Mouse (Mus musculus) kidney, postnatal 25 days (tissue): ENCODE data around the gene Cd207.

Experiments used
- DNase-seq, 2 experiments: peaks; one replicate each; pipeline ENCODE4 v3.0.0; 2021; ENCODE audit warnings: mixed read lengths in 2 of 2

Cd207 gene

DNA sequence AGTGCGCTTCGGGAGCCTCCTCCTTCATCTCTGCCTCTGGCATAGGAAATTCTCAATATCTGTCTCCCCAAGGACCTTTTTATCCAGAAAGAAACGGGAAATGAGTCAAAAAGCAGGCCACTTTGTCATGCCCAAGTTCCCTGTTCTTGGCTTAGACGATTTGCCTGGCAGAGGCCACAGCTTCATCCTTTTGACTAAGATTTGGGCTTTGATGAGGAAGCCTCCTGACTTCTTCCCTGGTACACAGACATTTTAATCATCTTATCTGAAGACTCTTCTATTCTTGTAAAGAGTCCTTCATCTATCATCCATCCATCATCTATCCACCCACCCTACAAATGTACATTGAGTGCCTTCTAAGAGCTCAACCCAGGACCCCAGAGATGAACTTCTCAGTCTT lies at the start of gene Cd207:
Gene Cd207, minus strand, starts transcription at position 101 of the 400 bp plus-strand sequence.
- no peak for DNase-seq

DNA sequence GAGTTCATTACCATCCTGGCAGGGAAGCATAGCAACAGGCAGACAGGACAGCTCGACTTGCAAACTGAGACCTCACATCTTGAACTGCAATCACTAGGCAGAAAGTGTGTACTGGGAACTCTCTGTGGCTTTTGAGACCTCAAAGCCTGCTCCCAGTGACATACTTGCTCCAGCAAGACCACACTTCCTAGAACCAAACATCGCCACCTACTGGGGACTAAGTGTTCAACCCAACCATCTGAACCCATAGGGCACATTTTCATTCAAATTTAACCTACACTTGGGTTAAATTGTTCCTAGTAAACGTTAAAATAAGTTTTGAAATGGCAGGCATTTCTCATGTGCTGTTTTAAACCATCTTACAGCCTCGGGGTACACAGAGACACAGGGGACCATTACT lies 49.5 kb upstream of the Cd207 start:
- no peak for DNase-seq

DNA sequence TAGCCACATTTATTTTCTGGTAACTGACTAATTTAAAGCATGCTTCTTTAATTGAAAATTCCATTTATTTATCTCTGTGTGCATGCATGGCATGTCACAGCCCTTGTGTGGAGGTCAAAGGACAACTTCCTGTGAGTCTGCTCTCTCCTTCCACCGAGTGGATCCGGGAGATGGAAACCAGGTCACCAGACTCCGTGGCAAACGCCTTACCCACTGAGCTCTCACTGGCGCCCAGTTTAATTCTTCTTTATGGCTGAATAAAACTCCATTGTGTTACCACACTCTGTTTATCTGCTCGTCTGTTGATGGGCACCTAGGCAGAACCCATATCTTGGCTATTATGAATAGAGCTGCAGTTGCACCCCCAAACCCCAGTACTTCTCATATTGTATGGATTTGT lies 44.9 kb upstream of the Cd207 start:
- DNase-seq = no peak

DNA sequence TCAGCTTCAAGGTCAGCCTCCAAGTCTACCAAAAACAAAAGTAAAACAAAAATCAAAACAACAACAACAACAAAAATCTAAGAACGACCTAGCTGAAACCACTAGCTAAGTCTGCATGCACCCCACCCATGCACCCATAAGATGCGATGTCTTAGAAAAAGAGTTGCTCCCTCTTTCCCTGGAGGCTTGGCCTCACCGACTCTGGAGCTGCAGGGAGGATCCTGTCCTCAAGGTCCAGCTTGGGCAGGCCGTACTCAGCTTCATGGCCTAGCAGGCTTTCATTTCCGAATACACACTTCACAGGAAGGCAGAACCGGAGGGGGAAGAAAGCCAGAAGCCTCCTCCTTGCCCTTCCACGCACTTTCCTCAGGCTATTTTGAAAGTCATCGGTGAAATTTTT lies 39.4 kb upstream of the Cd207 start:
- DNase-seq = no peak

DNA sequence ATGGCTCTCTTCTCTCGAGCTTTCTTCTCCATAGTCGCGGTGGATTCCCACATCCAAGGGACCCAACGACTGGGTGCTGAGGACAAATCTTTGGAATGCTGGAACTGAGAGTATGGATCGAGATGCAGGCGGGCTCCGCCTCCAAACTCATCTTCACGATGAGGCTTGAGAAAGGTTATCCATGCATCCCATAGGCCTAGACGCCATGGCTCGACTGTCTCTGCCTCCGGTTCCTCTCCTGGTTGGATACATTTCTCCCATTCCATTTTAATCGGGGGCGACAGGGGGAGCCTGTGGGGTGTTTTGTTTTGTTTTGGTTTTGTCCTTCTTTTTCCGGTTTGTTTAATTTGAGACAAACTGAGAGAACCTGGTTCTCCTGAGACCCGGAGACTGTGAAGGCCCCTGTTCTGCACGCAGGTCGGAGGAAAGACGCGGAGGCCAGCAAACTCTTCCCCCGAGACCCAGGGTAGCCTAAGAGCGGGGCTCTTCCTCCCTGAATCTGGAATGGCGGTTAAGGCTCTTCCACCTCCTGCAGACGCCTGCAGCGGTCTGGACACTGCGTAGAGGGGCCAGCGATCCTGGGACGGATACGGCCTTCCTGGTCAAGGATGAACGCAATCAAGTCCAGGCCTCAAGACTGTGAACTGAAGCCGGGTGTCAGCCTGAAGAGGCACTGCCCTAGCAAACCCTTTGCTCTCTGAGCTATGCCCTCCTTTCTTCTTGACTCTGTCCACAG lies 38.0 kb upstream of the Cd207 start:
- DNase-seq = no peak

DNA sequence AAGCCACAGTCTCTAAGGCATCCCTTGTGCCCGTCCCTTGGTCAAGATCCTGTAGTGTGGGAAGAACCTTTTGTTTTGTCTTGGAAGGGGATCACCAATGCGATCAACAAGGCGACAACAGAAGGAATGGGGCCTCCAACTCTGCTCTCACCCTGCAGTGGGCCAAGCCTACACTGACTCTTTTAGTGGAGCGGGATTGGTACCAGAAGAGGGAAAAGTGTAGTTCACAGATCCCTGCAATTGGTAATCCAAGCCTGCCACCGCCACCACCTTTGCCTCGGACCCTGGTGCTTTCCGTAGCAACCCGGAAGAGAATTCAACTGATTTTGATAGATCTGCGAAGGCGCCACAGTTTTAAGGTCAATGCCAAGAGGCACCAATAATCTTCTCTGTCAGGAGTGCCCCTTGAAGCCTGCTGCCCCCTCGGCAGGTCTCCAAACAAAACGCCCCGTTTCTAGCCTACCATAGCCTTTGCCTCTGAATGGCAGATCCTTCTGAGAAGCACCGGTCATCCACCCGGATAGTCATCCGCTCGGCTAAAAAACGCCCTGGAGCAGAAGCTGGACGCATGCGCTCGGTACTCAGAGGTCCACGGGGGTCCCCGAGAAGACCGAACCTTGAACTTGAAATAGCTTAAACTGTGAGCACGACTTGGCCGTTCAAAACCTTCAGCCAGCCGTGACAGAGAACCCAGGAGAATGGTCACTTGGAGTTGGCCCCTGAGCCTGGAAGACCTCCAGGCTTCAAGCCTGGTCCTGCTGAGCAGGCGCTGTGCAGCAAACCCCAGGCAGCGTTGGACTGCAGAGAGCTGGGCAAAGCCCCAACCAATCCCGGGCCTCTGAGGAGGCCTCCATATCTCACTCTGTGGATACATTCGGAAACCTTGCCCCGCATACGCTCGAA lies 36.8 kb upstream of the Cd207 start:
- DNase-seq = no peak

DNA sequence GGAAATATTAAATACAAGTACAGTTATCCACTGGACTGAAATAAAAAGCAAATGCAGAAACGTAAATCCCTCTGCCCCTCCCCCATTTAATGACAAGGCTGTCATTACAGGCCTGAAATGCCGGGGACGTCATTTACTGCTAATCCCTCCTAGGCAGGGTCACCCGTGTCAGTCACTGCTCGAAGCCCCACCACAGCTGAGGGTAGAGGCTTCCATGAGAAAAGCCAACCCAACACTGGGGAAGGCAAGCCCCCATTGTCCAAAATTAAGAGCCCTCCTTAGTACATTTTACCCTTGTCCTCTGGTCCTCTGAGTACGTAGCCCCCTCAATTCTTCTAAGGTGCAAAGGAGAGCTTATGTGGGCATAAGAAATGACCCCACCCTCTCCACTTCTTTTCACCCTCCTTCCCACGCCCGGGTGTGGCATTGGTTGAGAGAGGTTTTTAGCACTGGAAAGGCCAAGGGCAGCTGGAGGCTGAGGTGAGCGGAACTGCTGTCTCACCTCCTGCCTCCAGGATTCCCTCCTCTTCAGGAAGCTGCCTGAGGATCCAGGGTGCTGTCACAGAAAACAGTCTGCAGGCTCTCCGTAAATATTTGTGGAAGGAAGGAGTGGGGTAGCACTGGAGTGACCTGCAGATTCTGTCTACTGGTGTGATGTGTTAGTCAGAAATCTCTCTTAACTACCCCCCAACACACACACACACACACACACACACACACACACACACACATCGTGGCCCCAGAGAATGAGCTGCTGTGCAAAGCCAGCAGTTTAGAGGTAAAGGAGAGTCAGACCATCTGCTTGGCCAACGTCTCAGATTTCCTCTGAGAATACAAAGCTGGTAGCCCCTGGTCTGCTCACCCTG lies 35.8 kb upstream of the Cd207 start:
- DNase-seq = no peak

DNA sequence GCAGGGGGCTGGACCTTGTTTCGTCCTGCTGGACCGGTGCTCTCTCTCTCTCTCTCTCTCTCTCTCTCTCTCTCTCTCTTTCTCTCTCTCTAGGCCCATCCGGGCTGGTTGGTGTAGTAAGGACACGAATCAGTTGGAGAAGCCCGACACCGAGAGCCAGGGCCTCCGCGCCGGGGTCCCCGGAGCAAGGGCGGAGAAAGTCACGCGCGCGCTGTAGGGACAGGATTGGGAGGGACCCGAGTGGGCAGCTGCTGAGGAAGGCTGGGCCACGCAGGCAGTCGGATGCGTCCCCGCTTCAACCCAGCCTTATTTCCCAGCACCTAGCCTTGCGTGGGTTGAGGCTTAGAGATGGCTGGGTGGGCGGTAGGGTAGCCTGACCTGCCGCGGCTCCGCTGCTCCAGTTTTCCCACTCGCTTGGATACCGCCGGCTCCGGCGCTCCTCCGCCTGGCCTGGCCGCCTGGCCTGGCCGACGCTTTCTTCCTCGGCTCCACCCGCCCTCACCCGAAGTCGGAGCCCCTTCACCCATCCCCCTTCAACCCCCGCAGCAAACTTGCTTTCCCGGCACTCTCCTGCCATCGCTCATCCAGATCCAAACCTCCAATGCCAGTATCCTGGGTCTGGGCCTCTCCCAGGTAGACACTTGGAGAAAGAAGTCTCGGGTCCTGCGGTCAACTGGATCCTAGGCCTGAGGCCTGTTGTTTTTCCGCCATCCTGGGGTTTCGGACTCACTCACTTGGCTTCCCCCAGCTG lies 34.2 kb upstream of the Cd207 start:
- DNase-seq = no peak

DNA sequence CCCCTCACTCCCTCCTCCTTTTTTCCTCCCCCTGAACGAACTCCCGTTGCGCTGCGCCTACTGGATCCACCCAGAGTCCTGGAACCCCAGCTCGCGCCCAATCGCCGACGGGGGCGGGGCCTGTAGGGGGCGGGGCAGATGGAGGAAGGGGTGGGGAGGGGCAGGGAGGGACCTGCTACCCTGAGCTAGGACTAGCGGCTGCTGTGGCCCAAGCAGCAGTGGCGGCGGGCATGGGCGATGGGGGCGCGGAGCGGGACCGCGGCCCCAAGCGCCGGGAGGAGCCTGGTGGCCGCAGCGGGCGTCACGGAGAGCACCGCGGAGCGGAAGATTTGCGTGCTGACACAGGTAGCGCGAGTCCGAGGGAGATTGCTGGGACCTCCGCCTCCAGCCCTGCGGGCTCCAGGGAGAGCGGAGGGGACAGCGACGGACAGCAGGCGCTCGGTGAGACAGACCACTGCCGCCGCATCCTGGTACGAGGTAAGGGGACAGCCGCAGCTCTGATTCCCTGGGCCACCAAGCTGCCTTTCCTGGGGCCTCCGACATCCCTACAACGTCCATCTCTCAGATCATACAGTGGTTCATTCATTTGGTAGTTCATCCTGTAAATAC lies 33.5 kb upstream of the Cd207 start, which contains the start of gene Vax2:
Gene Vax2, plus strand, starts transcription at position 198 of the 609 bp plus-strand sequence.
- DNase-seq = peak; percentile 71 to 85

DNA sequence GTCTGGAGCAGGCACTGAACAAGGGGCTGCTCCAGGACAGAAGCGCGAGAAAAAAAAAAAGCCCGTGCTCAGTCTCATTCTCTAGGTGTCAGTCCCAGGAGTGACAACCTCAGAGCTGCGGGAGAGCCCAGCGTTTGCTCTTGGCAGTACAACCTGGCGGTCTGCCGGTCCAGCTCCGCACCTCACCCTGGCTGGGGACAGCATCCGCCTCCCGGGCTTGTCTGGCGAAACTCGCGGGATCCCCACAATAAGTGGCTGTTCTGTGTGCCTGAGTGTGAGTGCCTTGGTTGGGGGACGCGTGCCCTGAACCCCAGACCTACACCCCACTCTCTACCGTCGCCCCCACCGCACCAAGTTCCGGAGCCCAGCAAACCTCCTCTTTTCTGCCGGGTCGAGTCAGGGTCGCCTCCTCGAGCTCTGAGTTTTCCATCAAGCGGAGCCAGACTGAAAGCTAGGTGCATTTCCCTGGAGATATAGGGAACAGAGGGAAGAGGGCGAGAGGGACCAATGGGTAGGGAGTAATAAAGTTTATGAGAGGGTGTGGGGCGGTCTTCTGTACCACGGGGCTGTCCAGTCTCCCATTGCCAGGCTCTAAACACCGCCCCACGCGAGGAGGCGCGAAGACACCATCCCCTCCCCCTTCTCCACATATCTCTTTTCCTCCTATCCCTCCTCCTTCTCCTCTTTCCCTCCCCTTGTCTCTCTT lies 32.9 kb upstream of the Cd207 start:
- DNase-seq = no peak

DNA sequence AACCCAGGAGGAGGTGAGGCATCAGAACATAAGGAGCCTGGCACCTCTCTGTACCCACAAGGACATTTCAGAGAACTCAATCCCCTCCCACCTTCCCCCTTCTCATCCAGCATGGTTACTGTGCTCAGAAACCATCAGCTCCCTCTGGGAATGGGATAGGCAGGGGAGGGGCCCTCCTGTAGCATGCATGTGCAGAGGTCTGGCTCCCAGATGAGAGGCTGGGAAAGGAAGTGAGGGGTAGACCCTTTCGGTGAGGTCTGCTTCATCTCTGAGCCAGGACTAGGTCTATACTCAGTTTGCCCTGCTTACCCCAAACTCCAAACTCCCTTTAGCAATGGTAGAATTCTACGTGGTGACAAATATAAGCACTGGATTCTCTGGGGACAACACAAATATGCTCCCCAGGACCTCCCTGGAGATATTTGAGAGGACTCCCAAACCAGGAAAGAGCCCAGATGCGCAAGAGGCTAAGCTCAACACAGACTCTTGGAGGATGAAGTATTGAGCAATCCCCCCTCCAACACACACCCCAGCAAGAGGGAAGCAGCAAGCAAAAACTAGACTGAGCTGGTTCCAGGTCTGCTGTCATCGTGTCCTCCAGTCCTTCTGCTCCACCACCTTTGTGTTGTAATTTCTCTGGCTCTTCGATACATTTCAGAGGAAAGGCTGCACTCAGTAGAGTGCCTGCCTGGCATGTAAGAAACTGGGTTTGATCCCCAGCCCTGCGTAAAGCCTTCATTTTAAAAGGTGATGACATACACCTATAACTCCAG lies 30.3 kb upstream of the Cd207 start:
- no peak for DNase-seq

DNA sequence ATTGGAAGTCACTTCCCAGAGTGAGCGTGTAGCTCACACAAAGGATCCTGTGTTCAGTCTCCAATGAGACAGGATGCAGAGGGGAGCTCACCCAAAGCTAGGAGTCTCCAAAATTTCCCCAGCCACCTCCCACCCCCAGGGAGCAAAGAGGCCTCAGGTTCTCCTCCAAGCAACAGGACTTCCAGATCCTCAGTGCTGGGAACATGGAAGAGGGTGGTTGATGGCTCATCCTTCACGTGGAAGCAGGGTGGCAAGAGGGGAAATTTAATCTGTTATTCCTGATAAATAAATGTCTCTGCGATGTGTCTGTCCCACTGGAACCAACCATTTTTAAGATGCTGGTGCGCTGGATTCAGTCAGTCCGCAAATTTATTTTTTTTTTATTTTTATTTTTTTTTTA lies 27.0 kb upstream of the Cd207 start:
- no peak for DNase-seq

DNA sequence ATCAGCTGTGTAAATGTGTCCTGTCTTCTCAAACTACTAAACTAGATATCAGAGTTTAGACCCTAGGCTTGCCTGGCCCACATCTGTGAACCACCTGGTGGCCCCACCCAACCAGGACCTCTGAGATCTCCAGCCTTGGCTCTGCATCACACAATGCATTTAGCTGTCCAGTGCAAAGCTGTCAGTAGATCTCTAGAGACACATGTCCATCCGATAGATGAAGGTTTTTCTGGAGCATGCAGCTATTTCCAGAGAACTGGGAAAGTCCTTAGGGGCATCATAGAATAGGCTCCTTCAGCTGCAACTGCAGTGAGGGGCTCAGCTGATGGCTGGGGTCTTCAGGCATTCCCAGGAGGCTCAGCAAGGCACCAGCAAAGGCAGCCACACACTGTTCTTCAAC lies 26.6 kb upstream of the Cd207 start:
- DNase-seq = no peak

DNA sequence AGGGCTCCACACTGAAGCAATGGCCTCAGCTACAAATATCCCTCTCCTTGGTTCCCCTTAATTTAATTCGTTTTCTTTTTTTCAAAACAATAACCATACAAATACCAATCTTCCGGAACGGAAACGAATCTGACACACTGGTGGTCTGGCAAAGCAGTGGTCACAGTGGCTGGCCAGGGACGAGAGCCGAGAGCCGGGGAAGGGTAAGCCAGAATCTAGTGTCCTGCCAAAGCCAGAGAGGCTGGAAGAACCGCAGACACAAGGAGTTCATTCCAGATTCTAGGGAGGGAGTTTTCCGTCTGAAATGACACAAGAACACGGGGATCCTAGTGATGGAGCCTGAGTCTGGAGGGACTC lies 26.0 kb upstream of the Cd207 start:
- DNase-seq = no peak

DNA sequence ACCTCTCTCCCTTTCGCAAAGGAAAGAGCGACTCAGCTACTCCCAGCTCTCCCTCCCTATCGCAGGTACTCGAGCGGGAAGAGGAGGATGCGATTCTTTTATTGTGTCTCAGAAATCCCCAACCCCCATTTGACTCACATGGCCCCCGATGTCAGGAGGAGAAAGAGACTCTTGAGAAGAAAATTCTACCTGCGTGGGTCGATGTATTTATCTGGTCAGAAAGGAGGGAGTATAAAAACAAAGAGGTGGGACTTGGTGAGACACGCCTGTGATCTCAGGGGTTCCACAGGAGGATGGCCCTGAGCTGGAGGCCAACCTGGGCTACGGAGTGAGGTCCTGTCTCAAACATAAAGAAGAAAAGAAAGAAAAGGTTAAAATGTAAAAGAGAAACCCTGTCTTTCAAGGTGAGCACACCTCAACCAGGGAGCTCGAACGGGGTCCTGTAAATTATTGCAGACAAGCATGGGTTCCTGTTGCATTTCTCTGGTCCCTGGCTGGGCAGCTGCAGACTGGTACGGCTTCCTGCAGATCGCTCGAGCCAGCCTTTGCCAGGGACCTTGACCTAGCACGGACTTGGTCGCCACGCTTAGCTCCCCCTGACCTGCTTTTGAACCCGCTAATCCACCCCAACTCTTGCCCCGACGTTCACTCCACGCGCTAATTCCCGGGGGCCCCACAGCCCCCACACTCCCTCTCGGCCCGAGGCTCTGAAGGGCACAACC lies 25.5 kb upstream of the Cd207 start:
- DNase-seq = no peak

DNA sequence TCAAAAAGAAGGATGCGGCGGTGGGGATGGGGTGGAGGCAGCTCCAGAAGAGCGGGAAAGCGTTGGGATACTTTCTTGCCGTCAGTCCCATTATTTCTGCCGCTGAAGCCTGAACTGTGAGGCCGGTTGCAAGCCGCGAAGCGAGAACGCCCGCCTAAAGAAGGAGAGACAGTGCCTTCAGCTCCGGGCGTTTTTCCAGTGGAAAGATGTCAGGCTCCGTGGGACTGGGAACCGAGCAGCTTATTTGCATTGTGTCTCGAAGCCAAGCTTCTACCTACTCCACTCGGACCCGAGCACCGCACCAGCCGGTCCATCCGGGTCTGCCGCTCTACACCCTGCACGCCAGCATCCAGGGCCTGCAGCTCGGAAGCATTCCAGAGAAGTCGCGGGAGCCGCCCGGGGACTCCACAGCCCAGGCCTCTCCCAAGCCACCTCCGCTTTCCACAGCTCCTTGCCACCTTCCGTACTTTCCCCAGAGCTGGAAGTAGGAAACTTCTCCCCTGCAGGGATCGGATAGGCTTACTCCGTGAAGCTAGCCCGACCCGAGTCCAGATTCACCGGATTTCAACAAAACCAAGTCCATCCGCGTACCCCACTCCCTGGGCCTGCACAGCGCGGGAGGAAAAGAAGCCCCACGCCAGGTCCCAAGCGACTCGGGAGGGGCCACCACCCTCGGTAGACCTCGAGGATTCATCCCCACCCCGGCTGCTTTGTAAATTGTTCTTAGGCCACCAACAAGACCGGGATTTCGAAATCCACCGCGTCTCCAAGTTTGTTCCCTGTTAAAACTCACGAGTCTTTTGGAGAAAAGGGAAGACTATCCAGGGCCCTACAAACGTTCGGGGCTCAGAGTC lies 24.7 kb upstream of the Cd207 start:
- DNase-seq = no peak

DNA sequence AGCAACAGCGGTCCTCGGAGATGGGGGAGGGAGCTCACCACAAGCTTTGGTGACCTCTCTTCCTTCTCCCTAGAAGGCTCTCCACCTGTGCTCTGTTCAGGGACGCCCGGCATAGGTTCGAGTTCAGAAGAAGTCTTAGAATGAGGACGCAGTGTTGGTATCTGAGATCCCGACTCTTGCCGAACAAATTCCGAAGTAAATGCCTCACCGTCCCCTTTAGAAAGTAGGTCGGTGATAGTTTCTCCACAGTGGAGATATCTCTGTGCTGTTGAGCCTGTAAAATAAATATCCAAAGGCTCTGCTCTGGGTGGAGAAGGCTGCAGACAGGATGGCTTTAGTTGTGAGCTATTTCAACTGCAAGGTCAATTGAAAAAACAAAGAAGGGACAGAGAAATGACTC lies 23.3 kb upstream of the Cd207 start:
- DNase-seq = no peak

DNA sequence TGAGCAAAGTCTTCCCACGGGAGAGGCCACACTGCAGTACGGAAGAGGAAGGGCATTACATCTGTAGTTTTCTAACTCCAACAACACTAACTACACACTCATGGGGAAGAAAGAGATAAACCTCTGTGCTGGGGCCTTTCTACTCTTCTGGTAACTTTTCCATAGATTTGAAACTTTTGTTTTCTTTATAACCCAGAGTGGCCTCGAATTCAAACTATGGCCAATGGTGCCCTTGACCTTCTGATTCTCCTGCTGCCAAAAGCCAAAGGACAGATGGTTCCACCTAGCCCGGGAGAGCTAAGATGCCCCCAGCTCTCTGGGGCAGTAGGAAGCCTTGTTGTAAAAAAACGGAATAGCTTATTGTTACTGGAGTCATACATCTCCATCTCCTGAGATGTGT lies 22.3 kb upstream of the Cd207 start:
- DNase-seq = no peak

DNA sequence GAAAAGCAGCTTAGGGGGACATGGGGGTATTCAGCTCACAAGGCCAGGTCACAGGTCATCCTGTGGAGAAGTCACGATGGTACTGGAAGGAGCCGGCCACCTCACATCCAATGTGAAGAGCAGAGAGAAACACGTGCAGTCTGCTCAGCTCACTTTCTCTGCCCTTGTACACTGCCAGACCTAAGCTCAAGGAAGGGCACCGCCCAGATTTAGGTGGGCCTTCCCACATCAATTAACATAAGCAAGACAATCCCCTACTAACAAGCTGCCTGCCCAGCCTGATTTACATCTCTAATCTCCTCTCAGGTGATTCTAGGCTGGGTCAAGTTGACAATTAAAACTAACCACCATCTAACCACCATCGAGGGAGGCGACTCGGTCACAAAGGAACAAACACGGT lies 20.3 kb upstream of the Cd207 start:
- DNase-seq = no peak
